In genomic region chr5:125148173-125148572, GRCm38 (mm10) we compare ENCODE assay signal across 8 mouse cellular contexts. TPM values are rescaled to one million over a fixed set of nuclear protein-coding genes. Genes with fewer than 3 reads are reported as not detected.
DNase-seq lines count a peak whose midpoint lies in the region; ATAC-seq and TF ChIP-seq lines count a peak whose summit lies in the region.

No protein-coding gene starts in this region.

- peak; percentile 30 for TF ChIP-seq CTCF in heart, adult 2 months (IDR thresholded peaks at IDR 0.05)

- no peak overlapping the region for H3K9ac ChIP-seq in heart, adult 2 months (ENCODE audit: low read depth, low read length)
- H3K9ac ChIP-seq in midbrain, embryonic 11.5 days (ENCODE audit: low read length) = no peak overlapping the region
- H3K9ac ChIP-seq in hindbrain, embryonic 16.5 days (ENCODE audit: low read depth, low read length) = no peak overlapping the region; the same call in 1 of the 2 replicates
- H3K9ac ChIP-seq in stomach, embryonic 16.5 days (ENCODE audit: low read length) = no peak overlapping the region

- intact Hi-C loops in heart, adult 2 months (cut with DNase I) = no loop called here
- intact Hi-C loops in heart, postnatal 14 days (cut with DNase I) = no loop called here

- no peak overlapping the region for H3K4me2 ChIP-seq in midbrain, embryonic 11.5 days
- H3K4me2 ChIP-seq in hindbrain, embryonic 16.5 days (ENCODE audit: low read length) = no peak overlapping the region; the same call in 1 of the 2 replicates
- H3K4me2 ChIP-seq in stomach, embryonic 16.5 days (ENCODE audit: low read depth, low read length) = no peak overlapping the region

- 58% methylated on average over 10 of the region's 10 CpGs for WGBS in heart, adult 2 months
- WGBS in midbrain, embryonic 10.5 days = 87% methylated on average over 10 of the region's 10 CpGs
- WGBS in midbrain, embryonic 11.5 days = 86% methylated on average over 10 of the region's 10 CpGs
- 32% methylated on average over 10 of the region's 10 CpGs for WGBS in hindbrain, embryonic 16.5 days
- WGBS in stomach, embryonic 16.5 days = 80% methylated on average over 10 of the region's 10 CpGs

- H3K36me3 ChIP-seq in heart, adult 2 months (ENCODE audit: control insufficient read depth, insufficient read depth, low read length) = no peaks in the 10 kb centered on the region
- H3K36me3 ChIP-seq in midbrain, embryonic 10.5 days = peaks cover 6% of the 10 kb centered on the region
- no peaks in the 10 kb centered on the region for H3K36me3 ChIP-seq in midbrain, embryonic 11.5 days (ENCODE audit: control insufficient read depth, insufficient read depth, low read length)
- H3K36me3 ChIP-seq in hindbrain, embryonic 16.5 days (ENCODE audit: control insufficient read depth, insufficient read depth, low read length) = no peaks in the 10 kb centered on the region
- no peaks in the 10 kb centered on the region for H3K36me3 ChIP-seq in stomach, embryonic 16.5 days (ENCODE audit: control insufficient read depth, insufficient read depth, low read length)

- no peak for ATAC-seq in midbrain, embryonic 11.5 days (ENCODE audit: low FRiP score)
- ATAC-seq in hindbrain, embryonic 16.5 days = no peak
- no peak for ATAC-seq in stomach, embryonic 16.5 days (ENCODE audit: insufficient read depth, low FRiP score)

- no peak for TF ChIP-seq POLR2A in heart, adult 2 months (IDR thresholded peaks at IDR 0.05; ENCODE audit: insufficient read depth, low read depth, low read length)

- no peaks in the 10 kb centered on the region for H3K27me3 ChIP-seq in heart, adult 2 months (ENCODE audit: control insufficient read depth, insufficient read depth, low read length)
- H3K27me3 ChIP-seq in midbrain, embryonic 10.5 days (ENCODE audit: low read depth, poor library complexity, severe bottlenecking) = no peaks in the 10 kb centered on the region
- H3K27me3 ChIP-seq in midbrain, embryonic 11.5 days (ENCODE audit: control insufficient read depth, insufficient read depth, low read length) = no peaks in the 10 kb centered on the region
- H3K27me3 ChIP-seq in hindbrain, embryonic 16.5 days (replicated peaks; ENCODE audit: control insufficient read depth, insufficient read depth, low read length) = no peaks in the 10 kb centered on the region
- no peaks in the 10 kb centered on the region for H3K27me3 ChIP-seq in stomach, embryonic 16.5 days (ENCODE audit: control insufficient read depth, insufficient read depth, low read length)

- H3K4me3 ChIP-seq in heart, adult 2 months = no peak overlapping the region
- no peak overlapping the region for H3K4me3 ChIP-seq in midbrain, embryonic 10.5 days
- no peak overlapping the region for H3K4me3 ChIP-seq in midbrain, embryonic 11.5 days (ENCODE audit: low read depth, low read length)
- H3K4me3 ChIP-seq in hindbrain, embryonic 16.5 days (ENCODE audit: low read length) = no peak overlapping the region
- no peak overlapping the region for H3K4me3 ChIP-seq in stomach, embryonic 16.5 days (replicated peaks; ENCODE audit: low read length)

- H3K79me2 ChIP-seq in heart, adult 2 months (replicated peaks; ENCODE audit: control insufficient read depth, insufficient read depth, low read length) = peaks cover 10% of the 10 kb centered on the region

- no peak for DNase-seq in heart, adult 2 months
- no peak for DNase-seq in heart, postnatal 14 days
- no peak for DNase-seq in midbrain, embryonic 10.5 days (ENCODE audit: low spot score)
- DNase-seq in midbrain, embryonic 11.5 days (ENCODE audit: low spot score, missing footprints) = no peak
- DNase-seq in adrenal gland, postnatal 4 days (ENCODE audit: low spot score in 2 of 2) = no peak
- no peak for DNase-seq in frontal cortex, postnatal 36 days (ENCODE audit: low spot score in 2 of 2)

- TF ChIP-seq EP300 in heart, adult 2 months (IDR thresholded peaks at IDR 0.05; ENCODE audit: insufficient read depth, low read depth, low read length) = no peak

- no peaks in the 10 kb centered on the region for H3K9me3 ChIP-seq in midbrain, embryonic 10.5 days (replicated peaks)
- H3K9me3 ChIP-seq in midbrain, embryonic 11.5 days (ENCODE audit: control insufficient read depth, low read length) = no peaks in the 10 kb centered on the region
- H3K9me3 ChIP-seq in hindbrain, embryonic 16.5 days (ENCODE audit: control insufficient read depth, low read length) = no peaks in the 10 kb centered on the region
- no peaks in the 10 kb centered on the region for H3K9me3 ChIP-seq in stomach, embryonic 16.5 days (replicated peaks; ENCODE audit: control insufficient read depth, low read length)

- H3K27ac ChIP-seq in heart, adult 2 months = peak overlapping the region; percentile 62
- peak overlapping the region; percentile 4; the same call in 1 of the 2 replicates for H3K27ac ChIP-seq in midbrain, embryonic 10.5 days (replicated peaks)
- no peak overlapping the region for H3K27ac ChIP-seq in midbrain, embryonic 11.5 days (ENCODE audit: low read depth, low read length)
- peak overlapping the region; percentile 67 for H3K27ac ChIP-seq in hindbrain, embryonic 16.5 days (ENCODE audit: low read depth, low read length)
- H3K27ac ChIP-seq in stomach, embryonic 16.5 days (ENCODE audit: low read length) = peak overlapping the region; percentile 49; the same call in 1 of the 2 replicates

- peaks cover 40% of the 10 kb centered on the region for H3K4me1 ChIP-seq in heart, adult 2 months (ENCODE audit: control insufficient read depth, insufficient read depth, low read length)
- peaks cover 71% of the 10 kb centered on the region for H3K4me1 ChIP-seq in midbrain, embryonic 10.5 days
- H3K4me1 ChIP-seq in midbrain, embryonic 11.5 days (ENCODE audit: control insufficient read depth, insufficient read depth, low read length) = peaks cover 29% of the 10 kb centered on the region
- peaks cover 66% of the 10 kb centered on the region for H3K4me1 ChIP-seq in hindbrain, embryonic 16.5 days (ENCODE audit: control insufficient read depth, insufficient read depth, low read depth, low read length)
- peaks cover 76% of the 10 kb centered on the region for H3K4me1 ChIP-seq in stomach, embryonic 16.5 days (ENCODE audit: control insufficient read depth, insufficient read depth, low read length)

RNA-seq across cellular contexts. Expression of gene Ncor2, which starts 30.8 kb away (rescaled TPM):
- total RNA-seq in heart, adult 2 months (2021) = 10 to 100 TPM; 73.5 to 77.5 TPM
- polyA plus RNA-seq in heart, adult 2 months (2012; rRNA removed) = 27.9 and 39.1 TPM in 2 replicates
- 10 to 100 TPM; 89.1 to 98.5 TPM for total RNA-seq in heart, postnatal 14 days (2021)
- 16.2 and 19.1 TPM in 2 replicates for polyA plus RNA-seq in midbrain, embryonic 10.5 days (2016; fragmentation: Nextera tagmentation; extraction: Ambion mirVana)
- 13.4 and 14.7 TPM in 2 replicates for polyA plus RNA-seq in midbrain, embryonic 11.5 days (2014; fragmentation: Nextera tagmentation; extraction: Ambion mirVana)
- polyA plus RNA-seq in hindbrain, embryonic 16.5 days (2015; fragmentation: Nextera tagmentation; extraction: Ambion mirVana) = 23.3 and 26.2 TPM in 2 replicates
- polyA plus RNA-seq in stomach, embryonic 16.5 days (2015; fragmentation: Nextera tagmentation; extraction: Ambion mirVana) = 21.4 and 24.6 TPM in 2 replicates
- total RNA-seq in adrenal gland, postnatal 4 days (2021) = 100 to 1,000 TPM; 240 to 243 TPM
